Mouse (Mus musculus): Measurements from ENCODE around the gene Creb1. TPM values are rescaled to one million over a fixed set of nuclear protein-coding genes. Genes with fewer than 3 reads are reported as not detected.

The Creb1 gene
- polyA plus RNA-seq, 1 experiment from 2014 or later: 47.9 TPM

GRCm38 (mm10) chr1:64531548-64531947 is 897 bp upstream of the Creb1 start:
- H3K4me1 ChIP-seq (ENCODE audit: control insufficient read depth, insufficient read depth, low read length): peaks cover 5% of the 10 kb centered on the region
- peak overlapping the region; percentile 96 for H3K9ac ChIP-seq (ENCODE audit: low read depth, low read length)
- H3K9me3 ChIP-seq (ENCODE audit: control insufficient read depth, low read length): 0 out of 2 replicates have a peak, but pooled peaks cover 2% of the 10 kb centered on the region
- H3K4me3 ChIP-seq (ENCODE audit: low read length): peak overlapping the region; percentile 91
- peak overlapping the region; percentile 86 for H3K4me2 ChIP-seq (replicated peaks; ENCODE audit: low read depth, low read length)
- ATAC-seq (ENCODE audit: low FRiP score, low TSS enrichment): no peak
- no peaks in the 10 kb centered on the region for H3K27me3 ChIP-seq (ENCODE audit: control insufficient read depth, insufficient read depth, low read length)
- H3K36me3 ChIP-seq (ENCODE audit: control insufficient read depth, insufficient read depth, low read length): no peaks in the 10 kb centered on the region; the same call in 1 of the 2 replicates
- peak overlapping the region; percentile 100 for H3K27ac ChIP-seq (ENCODE audit: low read depth, low read length)
- WGBS: 11% methylated on average over 7 of the region's 7 CpGs

- peak; percentile 73 for ATAC-seq (ENCODE audit: low FRiP score, low TSS enrichment)
- Histone ChIP-seq H3K9ac (ENCODE audit: low read depth, low read length) (peak overlapping the region; percentile 96), H3K27ac (ENCODE audit: low read depth, low read length) (peak overlapping the region; percentile 100), H3K4me2 (replicated peaks; ENCODE audit: low read depth, low read length) (peak overlapping the region; percentile 86), H3K4me3 (ENCODE audit: low read length) (peak overlapping the region; percentile 91), H3K36me3 (ENCODE audit: control insufficient read depth, insufficient read depth, low read length) (no peaks in the 10 kb centered on the region; the same call in 1 of the 2 replicates), H3K27me3 (ENCODE audit: control insufficient read depth, insufficient read depth, low read length) (no peaks in the 10 kb centered on the region), H3K4me1 (ENCODE audit: control insufficient read depth, insufficient read depth, low read length) (peaks cover 5% of the 10 kb centered on the region), H3K9me3 (ENCODE audit: control insufficient read depth, low read length) (0 out of 2 replicates have a peak, but pooled peaks cover 2% of the 10 kb centered on the region)
- under 1% methylated on average over 34 of the region's 34 CpGs for WGBS
Measured at GRCm38 (mm10) chr1:64532067-64532523, 350 bp upstream of the Creb1 start.

DNA sequence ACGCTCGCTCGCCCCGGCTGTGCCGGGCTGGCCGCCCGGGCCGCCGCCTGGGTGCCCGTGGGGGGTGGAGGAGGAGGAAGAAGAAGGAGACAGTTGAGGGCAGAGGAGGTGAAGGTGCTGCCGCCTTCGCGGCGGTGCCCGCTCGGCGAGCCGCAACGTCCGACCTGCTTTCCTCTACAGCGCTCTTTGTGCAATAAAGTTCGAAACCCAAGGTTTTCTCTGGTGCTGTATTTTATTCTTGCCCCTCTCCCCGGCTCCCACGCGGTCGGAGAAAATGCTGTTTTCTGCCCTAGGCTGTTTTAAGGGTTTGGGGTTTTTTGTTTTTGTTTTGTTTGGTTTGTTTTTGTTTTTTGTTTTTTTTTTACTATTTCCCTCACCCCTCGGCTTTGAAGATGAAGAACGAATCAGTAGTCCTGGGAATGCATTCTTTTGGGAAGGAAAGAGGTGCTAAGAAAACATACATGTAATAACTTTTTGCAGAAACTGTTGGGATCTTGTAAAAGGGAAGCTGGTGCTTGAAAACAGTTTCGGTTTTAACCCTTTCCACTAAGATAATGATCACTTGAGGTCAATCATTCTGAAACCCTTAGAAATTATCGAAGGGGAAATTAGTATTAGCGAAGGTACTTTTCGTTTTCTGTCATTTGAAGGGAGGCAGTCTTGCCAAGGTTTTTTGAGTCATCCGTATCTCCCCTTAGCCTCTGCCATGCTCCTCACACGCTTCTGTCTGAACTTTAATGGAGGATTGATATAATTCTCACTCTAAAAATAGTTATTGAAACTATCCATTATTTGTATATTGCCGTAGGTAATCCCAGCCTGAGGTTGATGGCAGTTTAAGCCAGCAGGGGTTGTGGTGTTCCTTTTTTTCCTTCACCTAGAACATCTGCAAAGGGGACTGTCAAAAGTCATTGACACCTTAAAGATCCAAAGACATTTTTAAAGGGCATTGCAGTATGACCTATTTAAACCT is 1.3 kb downstream of the Creb1 start:
- H3K9me3 ChIP-seq (ENCODE audit: control insufficient read depth, low read length): no peaks in the 10 kb centered on the region
- under 1% methylated on average over 25 of the region's 35 CpGs for whole genome bisulfite sequencing
- peak overlapping the region; percentile 71 for H3K4me2 ChIP-seq (replicated peaks; ENCODE audit: low read depth, low read length)
- no peaks in the 10 kb centered on the region for H3K36me3 ChIP-seq (ENCODE audit: control insufficient read depth, insufficient read depth, low read length)
- no peaks in the 10 kb centered on the region for H3K27me3 ChIP-seq (ENCODE audit: control insufficient read depth, insufficient read depth, low read length)
- H3K9ac ChIP-seq (ENCODE audit: low read depth, low read length): peak overlapping the region; percentile 96
- H3K27ac ChIP-seq (ENCODE audit: low read depth, low read length): peak overlapping the region; percentile 95
- peak overlapping the region; percentile 91 for H3K4me3 ChIP-seq (ENCODE audit: low read length)
- peaks cover 5% of the 10 kb centered on the region for H3K4me1 ChIP-seq (ENCODE audit: control insufficient read depth, insufficient read depth, low read length)
- 0 out of 2 replicates have a peak, but pooled peaks have one; percentile 0 for ATAC-seq (ENCODE audit: low FRiP score, low TSS enrichment)

DNA sequence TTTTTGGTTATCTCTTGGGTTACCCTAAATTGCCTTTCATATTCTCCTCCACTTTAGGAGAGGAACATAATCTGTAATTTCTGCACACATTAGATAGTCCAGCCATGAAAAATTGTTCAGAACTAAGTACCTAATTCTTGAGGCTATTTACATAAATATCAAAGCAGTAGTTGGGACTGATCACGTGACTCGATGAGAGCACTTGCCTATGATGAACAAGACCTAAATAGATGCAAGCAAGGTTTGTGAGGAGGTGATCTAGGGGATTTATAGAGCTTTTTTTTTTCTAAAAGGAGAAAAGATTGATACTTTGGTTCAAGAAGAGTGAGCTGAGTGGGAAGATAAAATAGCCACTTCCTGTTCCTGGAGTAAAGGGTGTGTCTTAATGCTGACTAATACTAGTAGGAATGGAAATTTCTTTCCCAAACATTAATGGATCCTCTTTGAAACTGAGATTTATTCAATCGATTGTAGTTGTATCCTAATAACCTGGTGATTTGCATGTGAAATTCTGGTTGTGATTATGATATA is 6.5 kb downstream of the Creb1 start:
- no peaks in the 10 kb centered on the region; the same call in 1 of the 2 replicates for H3K4me1 ChIP-seq (ENCODE audit: control insufficient read depth, insufficient read depth, low read length)
- H3K27ac ChIP-seq (ENCODE audit: low read depth, low read length): no peak overlapping the region
- H3K4me2 ChIP-seq (replicated peaks; ENCODE audit: low read depth, low read length): no peak overlapping the region
- ATAC-seq (ENCODE audit: low FRiP score, low TSS enrichment): no peak
- H3K9ac ChIP-seq (ENCODE audit: low read depth, low read length): no peak overlapping the region
- H3K4me3 ChIP-seq (ENCODE audit: low read length): no peak overlapping the region
- no peaks in the 10 kb centered on the region; the same call in 1 of the 2 replicates for H3K36me3 ChIP-seq (ENCODE audit: control insufficient read depth, insufficient read depth, low read length)
- H3K27me3 ChIP-seq (ENCODE audit: control insufficient read depth, insufficient read depth, low read length): no peaks in the 10 kb centered on the region
- 95% methylated on average over 3 of the region's 3 CpGs for WGBS
- H3K9me3 ChIP-seq (ENCODE audit: control insufficient read depth, low read length): no peaks in the 10 kb centered on the region

- no peaks in the 10 kb centered on the region for H3K27me3 ChIP-seq (ENCODE audit: control insufficient read depth, insufficient read depth, low read length)
- no peaks in the 10 kb centered on the region for H3K4me1 ChIP-seq (ENCODE audit: control insufficient read depth, insufficient read depth, low read length)
- no peak overlapping the region for H3K4me2 ChIP-seq (replicated peaks; ENCODE audit: low read depth, low read length)
- H3K27ac ChIP-seq (ENCODE audit: low read depth, low read length): no peak overlapping the region
- no peaks in the 10 kb centered on the region; the same call in 1 of the 2 replicates for H3K36me3 ChIP-seq (ENCODE audit: control insufficient read depth, insufficient read depth, low read length)
- ATAC-seq (ENCODE audit: low FRiP score, low TSS enrichment): no peak
- no peak overlapping the region for H3K9ac ChIP-seq (ENCODE audit: low read depth, low read length)
- WGBS: 85% methylated on average over 5 of the region's 5 CpGs
- no peaks in the 10 kb centered on the region for H3K9me3 ChIP-seq (ENCODE audit: control insufficient read depth, low read length)
- H3K4me3 ChIP-seq (ENCODE audit: low read length): no peak overlapping the region
Measured at GRCm38 (mm10) chr1:64543750-64544149, 11.3 kb downstream of the Creb1 start.

GRCm38 (mm10) chr1:64546070-64546469 is 13.6 kb downstream of the Creb1 start:
- 82% methylated on average over 3 of the region's 3 CpGs for WGBS

GRCm38 (mm10) chr1:64549380-64549779 is 16.9 kb downstream of the Creb1 start:
- Histone ChIP-seq H3K27me3 (ENCODE audit: control insufficient read depth, insufficient read depth, low read length) (no peaks in the 10 kb centered on the region), H3K27ac (ENCODE audit: low read depth, low read length) (no peak overlapping the region), H3K4me3 (ENCODE audit: low read length) (no peak overlapping the region), H3K9ac (ENCODE audit: low read depth, low read length) (no peak overlapping the region), H3K4me1 (ENCODE audit: control insufficient read depth, insufficient read depth, low read length) (no peaks in the 10 kb centered on the region), H3K36me3 (ENCODE audit: control insufficient read depth, insufficient read depth, low read length) (peaks cover 19% of the 10 kb centered on the region; the same call in 1 of the 2 replicates), H3K4me2 (replicated peaks; ENCODE audit: low read depth, low read length) (no peak overlapping the region), H3K9me3 (ENCODE audit: control insufficient read depth, low read length) (no peaks in the 10 kb centered on the region)
- ATAC-seq (ENCODE audit: low FRiP score, low TSS enrichment): no peak
- 84% methylated on average over 2 of the region's 2 CpGs for WGBS

More at GRCm38 (mm10) chr1:64546070-64546469, 13.6 kb downstream of the Creb1 start:
- H3K36me3 ChIP-seq (ENCODE audit: control insufficient read depth, insufficient read depth, low read length): no peaks in the 10 kb centered on the region; the same call in 1 of the 2 replicates
- H3K9ac ChIP-seq (ENCODE audit: low read depth, low read length): no peak overlapping the region
- no peak for ATAC-seq (ENCODE audit: low FRiP score, low TSS enrichment)
- H3K27me3 ChIP-seq (ENCODE audit: control insufficient read depth, insufficient read depth, low read length): no peaks in the 10 kb centered on the region
- no peak overlapping the region for H3K4me3 ChIP-seq (ENCODE audit: low read length)
- H3K4me1 ChIP-seq (ENCODE audit: control insufficient read depth, insufficient read depth, low read length): no peaks in the 10 kb centered on the region
- no peak overlapping the region for H3K4me2 ChIP-seq (replicated peaks; ENCODE audit: low read depth, low read length)
- H3K9me3 ChIP-seq (ENCODE audit: control insufficient read depth, low read length): no peaks in the 10 kb centered on the region
- H3K27ac ChIP-seq (ENCODE audit: low read depth, low read length): no peak overlapping the region

- H3K4me1 ChIP-seq (ENCODE audit: control insufficient read depth, insufficient read depth, low read length): no peaks in the 10 kb centered on the region
- H3K36me3 ChIP-seq (ENCODE audit: control insufficient read depth, insufficient read depth, low read length): peaks cover 28% of the 10 kb centered on the region; the same call in 1 of the 2 replicates
- WGBS: 61% methylated on average over 2 of the region's 2 CpGs
- H3K4me3 ChIP-seq (ENCODE audit: low read length): no peak overlapping the region
- no peak overlapping the region for H3K27ac ChIP-seq (ENCODE audit: low read depth, low read length)
- H3K27me3 ChIP-seq (ENCODE audit: control insufficient read depth, insufficient read depth, low read length): no peaks in the 10 kb centered on the region
- no peak overlapping the region for H3K4me2 ChIP-seq (replicated peaks; ENCODE audit: low read depth, low read length)
- no peak overlapping the region for H3K9ac ChIP-seq (ENCODE audit: low read depth, low read length)
- no peak for ATAC-seq (ENCODE audit: low FRiP score, low TSS enrichment)
- H3K9me3 ChIP-seq (ENCODE audit: control insufficient read depth, low read length): no peaks in the 10 kb centered on the region
Measured at GRCm38 (mm10) chr1:64551908-64552307, 19.5 kb downstream of the Creb1 start.

Data from kidney, embryonic 14.5 days (tissue).